Mouse (Mus musculus) hematopoietic stem cell, adult 5-6 weeks (primary cell): ENCODE results near the gene Abhd17b. TPM values are rescaled to one million over a fixed set of nuclear protein-coding genes. Genes with fewer than 3 reads are reported as not detected.
"Not testable (repeated sequence)": the region's sequence is repeated elsewhere in the genome, so short reads cannot be mapped to it uniquely, and the experiment has no call there.

Experiments used
- ATAC-seq, 2 experiments: fragments of 125-278 bp in 1 of 2; replicated peaks in 1 of 2; 2 replicates each; pipeline ENCODE4 v1.8.0; 2016 to 2017; ENCODE audit warnings: inconsistent platforms in 2 of 2, mild to moderate bottlenecking in 2 of 2, moderate number of reproducible peaks in 2 of 2, low read depth in 1 of 2, moderate TSS enrichment in 1 of 2; ENCODE audit not compliant: low FRiP score in 2 of 2, poor library complexity in 2 of 2, severe bottlenecking in 2 of 2, insufficient read depth in 1 of 2, low TSS enrichment in 1 of 2
- total RNA-seq: library from RNA; stranded (forward); fragments of 172-1452, 232-1000 nt; gene quantifications from 2 replicates; pipeline ENCODE4 v1.2.3, GENCODE M21; 2017

Abhd17b gene
- total RNA-seq, 1 experiment from 2014 or later = 68.4 TPM

- ATAC-seq = no peak
Measured at GRCm38 (mm10) chr19:21719206-21719605, 66.2 kb downstream of the Abhd17b start.

GRCm38 (mm10) chr19:21720950-21721349 is 68.0 kb downstream of the Abhd17b start:
- no peak for ATAC-seq

GRCm38 (mm10) chr19:21723280-21723679 is 70.3 kb downstream of the Abhd17b start:
- ATAC-seq = not testable (repeated sequence)

GRCm38 (mm10) chr19:21723911-21724655 is 71.1 kb downstream of the Abhd17b start:
- no peak for ATAC-seq

GRCm38 (mm10) chr19:21725168-21725567 is 72.2 kb downstream of the Abhd17b start:
- peak in 1 of 2 experiments; percentile 25; a peak in 2 of 4 replicates for ATAC-seq

- no peak for ATAC-seq
Measured at GRCm38 (mm10) chr19:21727081-21727480, 74.1 kb downstream of the Abhd17b start.

- ATAC-seq = no peak
Measured at GRCm38 (mm10) chr19:21728342-21728741, 75.4 kb downstream of the Abhd17b start.

- no peak for ATAC-seq
Measured at GRCm38 (mm10) chr19:21731887-21732286, 78.9 kb downstream of the Abhd17b start.

- ATAC-seq = no peak
Measured at GRCm38 (mm10) chr19:21733176-21733575, 80.2 kb downstream of the Abhd17b start.

GRCm38 (mm10) chr19:21734112-21734511 is 81.1 kb downstream of the Abhd17b start:
- no peak for ATAC-seq

Other genes starting within 250 kb of the Abhd17b start
- 14.5 and 38.6 TPM in 2 replicates for gene Gda, start 179.7 kb upstream of the Abhd17b start, total RNA-seq
- gene 1110059E24Rik, start 209 bp upstream of the Abhd17b start, total RNA-seq = 84.7 and 96.5 TPM in 2 replicates
- 9.2 and 13.1 TPM in 2 replicates for gene Cemip2, start 125.2 kb downstream of the Abhd17b start, total RNA-seq